Mouse (Mus musculus): ENCODE measurements at regions not wholly inside any gene's neighbourhood (a gene's known extent, or its start where the extent isn't known, plus 50 kb on each side); places are given as distances from the start of the nearest gene placed in this dataset.

DNA sequence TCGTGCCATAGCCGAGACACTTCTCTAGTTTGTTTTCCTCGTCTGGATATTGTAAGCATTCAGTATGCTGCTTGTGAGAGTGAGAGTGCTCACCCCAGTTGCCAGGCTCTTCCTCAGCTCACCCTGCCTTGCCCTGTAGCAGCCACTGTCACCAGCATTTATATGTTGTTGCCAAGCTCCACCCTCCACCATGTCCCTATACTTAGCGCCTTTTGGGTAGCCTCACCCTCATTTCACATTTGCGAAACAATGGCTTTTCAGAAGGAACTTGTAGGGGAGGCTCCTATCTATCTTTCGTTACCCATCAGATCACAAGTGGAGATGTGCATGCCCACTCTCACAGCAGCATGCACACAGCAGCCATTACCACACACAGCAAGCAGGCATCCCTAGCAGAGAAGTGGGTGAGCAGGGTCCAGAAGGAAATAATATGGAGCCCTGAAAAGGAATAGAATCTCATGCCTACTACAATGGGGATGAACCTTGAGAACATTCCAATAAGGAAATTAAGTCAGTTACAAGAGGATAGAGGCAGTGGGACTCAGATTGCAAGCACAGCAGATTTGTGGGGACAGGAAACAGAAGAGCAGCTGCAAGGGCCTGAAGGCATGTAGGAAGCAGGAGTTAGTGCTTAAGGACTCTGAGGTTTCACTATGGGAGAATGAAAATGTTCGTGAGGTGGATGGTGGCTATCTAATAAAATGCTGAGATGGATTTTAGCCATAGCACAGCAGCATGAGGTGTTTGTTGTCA, 139.8 kb upstream of the Jun start:
- TF ChIP-seq POLR2A (IDR thresholded peaks at IDR 0.05; ENCODE audit: insufficient read depth, low read depth, low read length) (no peak), CTCF (IDR thresholded peaks at IDR 0.05) (no peak)
